7 mouse cellular contexts compared by ENCODE assay signal in genomic region chr13:23761871-23762821, GRCm38 (mm10). TPM values are rescaled to one million over a fixed set of nuclear protein-coding genes. Genes with fewer than 3 reads are reported as not detected.
A peak's percentile ranks its signal among the peaks of the same experiment; 100 is the strongest.
DNase-seq lines count a peak whose midpoint lies in the region; ATAC-seq lines count a peak whose summit lies in the region.
"Not testable (repeated sequence)": the region's sequence is repeated elsewhere in the genome, so short reads cannot be mapped to it uniquely, and the experiment has no call there.

Gene Hist1h3a (minus strand): TSS chr13:23762386.

- intact Hi-C loops in left cerebral cortex, postnatal 25 days (cut with DNase I) = loop anchor here (10.0 kb wide), 1 partner anchor 327 kb away; no protein-coding TSS in a partner anchor

- not testable (repeated sequence) for H3K36me3 ChIP-seq in intestine, embryonic 15.5 days

- under 1% methylated on average over 36 of the region's 52 CpGs for WGBS in intestine, embryonic 15.5 days

- DNase-seq in adrenal gland, adult (ENCODE audit: inconsistent age in 2 of 2, low spot score in 1 of 2) = peak; percentile 73 to 94
- DNase-seq in embryo, embryonic 11 days = peak; percentile 87
- peak in 1 of 2 experiments; percentile 54 for DNase-seq in gastrocnemius, postnatal 4 days (ENCODE audit: low spot score in 2 of 2)
- DNase-seq in left cerebral cortex, postnatal 25 days (ENCODE audit: low spot score in 2 of 2) = peak; percentile 79 to 90
- peak; percentile 39 to 50 for DNase-seq in right cerebral cortex, postnatal 36 days (ENCODE audit: low spot score in 2 of 2)

- not testable (repeated sequence) for H3K27me3 ChIP-seq in intestine, embryonic 15.5 days (replicated peaks)

- peak within 1 kb of the TSS; percentile 47 for H3K9ac ChIP-seq in intestine, embryonic 15.5 days

- H3K9me3 ChIP-seq in intestine, embryonic 15.5 days = not testable (repeated sequence)

- H3K4me2 ChIP-seq in intestine, embryonic 15.5 days (replicated peaks) = peak within 1 kb of the TSS; percentile 86

- ATAC-seq in intestine, embryonic 15.5 days = peak; percentile 73
- ATAC-seq in megakaryocyte-erythroid progenitor cell, adult 5-6 weeks (replicated peaks; ENCODE audit: low FRiP score, low TSS enrichment, poor library complexity, severe bottlenecking) = peak; percentile 40

- H3K4me3 ChIP-seq in intestine, embryonic 15.5 days (replicated peaks) = peak within 1 kb of the TSS; percentile 50

- H3K27ac ChIP-seq in intestine, embryonic 15.5 days = peak within 1 kb of the TSS; percentile 97

- peaks cover 12% of the 10 kb centered on the region for H3K4me1 ChIP-seq in intestine, embryonic 15.5 days (replicated peaks)

RNA-seq across cellular contexts. Expression of gene Hist1h3a, which starts in this region (rescaled TPM):
- 100 to 1,000 TPM; 353 to 457 TPM for total RNA-seq in gastrocnemius, postnatal 4 days (2021)
- polyA plus RNA-seq in intestine, embryonic 15.5 days (2015; fragmentation: Nextera tagmentation; extraction: Ambion mirVana) = 4.3 and 6.4 TPM in 2 replicates
- 10 to 100 TPM; 35.9 to 40.0 TPM for total RNA-seq in left cerebral cortex, postnatal 25 days (2021)
- 67.8 and 132 TPM in 2 replicates for total RNA-seq in megakaryocyte-erythroid progenitor cell, adult 5-6 weeks (2014; fragmentation: Nextera tagmentation)
- total RNA-seq in megakaryocyte-erythroid progenitor cell, adult 5-6 weeks (2017) = 285 and 495 TPM in 2 replicates
